ENCODE assay signal across 9 mouse cellular contexts in genomic region chr19:30117775-30118174, GRCm38 (mm10). TPM values are rescaled to one million over a fixed set of nuclear protein-coding genes. Genes with fewer than 3 reads are reported as not detected.
A peak's percentile ranks its signal among the peaks of the same experiment; 100 is the strongest.
DNase-seq lines count a peak whose midpoint lies in the region; ATAC-seq lines count a peak whose summit lies in the region.
"Had no signal": no experiment of that assay in that cellular context is flagged by ENCODE, and none has a peak within 500 bp of the region (broad histone marks: within the 10 kb centered on the region; RNA-seq: fewer than 3 reads in every experiment).

No protein-coding gene starts in this region.

- no peak overlapping the region for H3K9ac ChIP-seq in forebrain, embryonic 12.5 days
- no peak overlapping the region for H3K9ac ChIP-seq in midbrain, embryonic 11.5 days (ENCODE audit: low read length)
- H3K9ac ChIP-seq: embryonic facial prominence, embryonic 15.5 days had no signal

- H3K27me3 ChIP-seq in forebrain, embryonic 12.5 days = no peaks in the 10 kb centered on the region
- H3K27me3 ChIP-seq in midbrain, embryonic 11.5 days (ENCODE audit: control insufficient read depth, insufficient read depth, low read length) = no peaks in the 10 kb centered on the region
- H3K27me3 ChIP-seq: embryonic facial prominence, embryonic 15.5 days had no signal

- DNase-seq in brain, embryonic 18.5 days (ENCODE audit: low read depth, low spot score) = peak; percentile 79
- DNase-seq in heart, postnatal 4 days = peak; percentile 19
- DNase-seq in midbrain, embryonic 11.5 days (ENCODE audit: low spot score, missing footprints) = peak; percentile 86
- DNase-seq in urinary bladder, postnatal 25 days (ENCODE audit: low spot score) = no peak
- DNase-seq in urinary bladder, adult 2 months (ENCODE audit: low spot score) = no peak
- no peak for DNase-seq in thymus, adult 18-20 months

- H3K9me3 ChIP-seq in forebrain, embryonic 12.5 days = no peaks in the 10 kb centered on the region
- no peaks in the 10 kb centered on the region for H3K9me3 ChIP-seq in midbrain, embryonic 11.5 days (ENCODE audit: control insufficient read depth, low read length)
- H3K9me3 ChIP-seq: embryonic facial prominence, embryonic 15.5 days had no signal

- H3K4me2 ChIP-seq in forebrain, embryonic 12.5 days = peak overlapping the region; percentile 8; the same call in 1 of the 2 replicates
- H3K4me2 ChIP-seq in midbrain, embryonic 11.5 days = peak overlapping the region; percentile 8; the same call in 1 of the 2 replicates
- H3K4me2 ChIP-seq: embryonic facial prominence, embryonic 15.5 days had no signal

- peak overlapping the region; percentile 84 for H3K27ac ChIP-seq in forebrain, embryonic 12.5 days
- peak overlapping the region; percentile 73 for H3K27ac ChIP-seq in midbrain, embryonic 11.5 days (ENCODE audit: low read depth, low read length)
- H3K27ac ChIP-seq: embryonic facial prominence, embryonic 15.5 days had no signal

- WGBS in forebrain, embryonic 12.5 days = 50% methylated on average over 9 of the region's 9 CpGs
- 60% methylated on average over 9 of the region's 9 CpGs for WGBS in midbrain, embryonic 11.5 days

- peak; percentile 80 for ATAC-seq in forebrain, embryonic 12.5 days (ENCODE audit: low FRiP score)
- peak; percentile 84 for ATAC-seq in midbrain, embryonic 11.5 days (ENCODE audit: low FRiP score)
- no peak for ATAC-seq in inflammation-experienced regulatory T-cells, adult 6 months

- H3K36me3 ChIP-seq in forebrain, embryonic 12.5 days (replicated peaks) = 0 out of 2 replicates have a peak, but pooled peaks cover 12% of the 10 kb centered on the region
- no peaks in the 10 kb centered on the region for H3K36me3 ChIP-seq in midbrain, embryonic 11.5 days (ENCODE audit: control insufficient read depth, insufficient read depth, low read length)
- H3K36me3 ChIP-seq: embryonic facial prominence, embryonic 15.5 days had no signal

- no peak overlapping the region for H3K4me3 ChIP-seq in forebrain, embryonic 12.5 days (replicated peaks)
- H3K4me3 ChIP-seq in midbrain, embryonic 11.5 days (ENCODE audit: low read depth, low read length) = no peak overlapping the region
- H3K4me3 ChIP-seq: embryonic facial prominence, embryonic 15.5 days had no signal

- peaks cover 67% of the 10 kb centered on the region for H3K4me1 ChIP-seq in forebrain, embryonic 12.5 days
- H3K4me1 ChIP-seq in midbrain, embryonic 11.5 days (ENCODE audit: control insufficient read depth, insufficient read depth, low read length) = peaks cover 17% of the 10 kb centered on the region

RNA-seq across cellular contexts. Expression of gene Gldc, which starts 57.5 kb away (rescaled TPM):
- 44.9 and 51.8 TPM in 2 replicates for polyA plus RNA-seq in forebrain, embryonic 12.5 days (2016; fragmentation: Nextera tagmentation; extraction: Ambion mirVana)
- total RNA-seq in heart, postnatal 4 days (2021) = under 1 TPM; 0.34 to 0.43 TPM
- 18.2 and 20.3 TPM in 2 replicates for polyA plus RNA-seq in midbrain, embryonic 11.5 days (2014; fragmentation: Nextera tagmentation; extraction: Ambion mirVana)
- polyA plus RNA-seq in inflammation-experienced regulatory T-cells, adult 6 months (2017; shearing (Covaris generic)) = under 1 TPM in 2 of 3 experiments, not detected in 1; 0.39 to 0.44 TPM
- polyA plus RNA-seq in urinary bladder, adult 2 months (2012; rRNA removed) = 32.5 and 39.4 TPM in 2 replicates

Comparison
In these comparisons a context has a peak if more than half of its experiments do, and no peak if none do; other contexts are left out.
1. DNase-seq: peak in brain, embryonic 18.5 days (single experiment), heart, postnatal 4 days (single experiment) and midbrain, embryonic 11.5 days (single experiment); none in urinary bladder, postnatal 25 days (single experiment), urinary bladder, adult 2 months (single experiment) and thymus, adult 18-20 months (0 of 2).
2. RNA of gene Gldc, which starts 57.5 kb away (polyA plus RNA-seq): 44.9 to 51.8 TPM in forebrain, embryonic 12.5 days, 32.5 to 39.4 TPM in urinary bladder, adult 2 months and 18.2 to 20.3 TPM in midbrain, embryonic 11.5 days; 0.39 to 0.44 TPM in inflammation-experienced regulatory T-cells, adult 6 months; every median in the first group is over 10 times any median in the second.